ENCODE assay signal across 26 mouse cellular contexts in genomic region chr3:97789317-97789716, GRCm38 (mm10).
A peak's percentile ranks its signal among the peaks of the same experiment; 100 is the strongest.
DNase-seq lines count a peak whose midpoint lies in the region; ATAC-seq and TF ChIP-seq lines count a peak whose summit lies in the region.
"Had no signal": no experiment of that assay in that cellular context is flagged by ENCODE, and none has a peak within 500 bp of the region (broad histone marks: within the 10 kb centered on the region; RNA-seq: fewer than 3 reads in every experiment).

No protein-coding gene starts in this region.

- no peak for ATAC-seq in liver, postnatal 0 days
- no peak for ATAC-seq in liver, embryonic 12.5 days
- ATAC-seq in stomach, postnatal 0 days (ENCODE audit: low FRiP score, low TSS enrichment) = no peak
- ATAC-seq: forebrain, embryonic 15.5 days had no signal

- no peak overlapping the region for H3K27ac ChIP-seq in liver, postnatal 0 days (ENCODE audit: low read depth)
- H3K27ac ChIP-seq in liver, embryonic 12.5 days = no peak overlapping the region
- no peak overlapping the region for H3K27ac ChIP-seq in stomach, postnatal 0 days (replicated peaks)
- H3K27ac ChIP-seq: embryonic facial prominence, embryonic 10.5 days; forebrain, embryonic 15.5 days; heart, embryonic 10.5 days; limb, embryonic 15.5 days; neural tube, embryonic 12.5 days had no signal

- intact Hi-C loops in heart, postnatal 14 days (cut with DNase I) = no loop called here

- H3K4me3 ChIP-seq in liver, postnatal 0 days (ENCODE audit: low read depth, low read length) = no peak overlapping the region
- no peak overlapping the region for H3K4me3 ChIP-seq in liver, embryonic 12.5 days
- H3K4me3 ChIP-seq in stomach, postnatal 0 days (ENCODE audit: low read depth, low read length) = no peak overlapping the region
- H3K4me3 ChIP-seq: embryonic facial prominence, embryonic 10.5 days; forebrain, embryonic 15.5 days; heart, embryonic 10.5 days; limb, embryonic 15.5 days; neural tube, embryonic 12.5 days had no signal

- peak; percentile 28 for DNase-seq in heart, adult 11 months
- DNase-seq in heart, postnatal 14 days = no peak
- no peak for DNase-seq in liver, postnatal 0 days
- peak; percentile 46 for DNase-seq in MEL-GATA-1-ER (ENCODE audit: extremely low read depth, low read depth)
- DNase-seq in stomach, postnatal 0 days (ENCODE audit: low spot score) = no peak
- no peak for DNase-seq in frontal cortex, postnatal 14 days (ENCODE audit: low spot score in 2 of 2)
- DNase-seq in thymus, postnatal 36 days = no peak
- DNase-seq: adrenal gland, postnatal 14 days; cerebellum, adult 8-10 months; cerebellum, postnatal 36 days; gastrocnemius, postnatal 36 days; kidney, adult 18-20 months; kidney, postnatal 10 days; left cerebral cortex, postnatal 4 days; lung, adult 18-20 months; lung, postnatal 14 days; midbrain, embryonic 14.5 days; right cerebral cortex, postnatal 14 days; spleen, adult 18-20 months; thymus, postnatal 25 days had no signal

- H3K27me3 ChIP-seq in liver, postnatal 0 days (ENCODE audit: insufficient read depth, low read length) = no peaks in the 10 kb centered on the region
- H3K27me3 ChIP-seq in liver, embryonic 12.5 days (replicated peaks) = no peaks in the 10 kb centered on the region
- no peaks in the 10 kb centered on the region for H3K27me3 ChIP-seq in stomach, postnatal 0 days (ENCODE audit: control insufficient read depth, insufficient read depth, low read length)
- H3K27me3 ChIP-seq: forebrain, embryonic 15.5 days; limb, embryonic 15.5 days; neural tube, embryonic 12.5 days had no signal

- H3K9ac ChIP-seq in liver, postnatal 0 days (replicated peaks) = no peak overlapping the region
- H3K9ac ChIP-seq in liver, embryonic 12.5 days = no peak overlapping the region
- H3K9ac ChIP-seq in stomach, postnatal 0 days (ENCODE audit: low read length) = no peak overlapping the region
- H3K9ac ChIP-seq: forebrain, embryonic 15.5 days; limb, embryonic 15.5 days; neural tube, embryonic 12.5 days had no signal

- H3K9me3 ChIP-seq in liver, postnatal 0 days (ENCODE audit: low read length) = no peaks in the 10 kb centered on the region
- H3K9me3 ChIP-seq in liver, embryonic 12.5 days (replicated peaks) = 0 out of 2 replicates have a peak, but pooled peaks cover 4% of the 10 kb centered on the region
- no peaks in the 10 kb centered on the region for H3K9me3 ChIP-seq in stomach, postnatal 0 days (ENCODE audit: control insufficient read depth, low read length)
- H3K9me3 ChIP-seq: forebrain, embryonic 15.5 days; heart, embryonic 10.5 days; limb, embryonic 15.5 days had no signal

- peaks cover 4% of the 10 kb centered on the region; the same call in 1 of the 2 replicates for H3K36me3 ChIP-seq in liver, postnatal 0 days (replicated peaks; ENCODE audit: insufficient read depth, low read length)
- H3K36me3 ChIP-seq in liver, embryonic 12.5 days = peaks cover 6% of the 10 kb centered on the region; the same call in 1 of the 2 replicates
- no peaks in the 10 kb centered on the region for H3K36me3 ChIP-seq in stomach, postnatal 0 days (ENCODE audit: control insufficient read depth, insufficient read depth, low read length)
- H3K36me3 ChIP-seq: embryonic facial prominence, embryonic 10.5 days; limb, embryonic 15.5 days; neural tube, embryonic 12.5 days had no signal

- H3K4me2 ChIP-seq in liver, postnatal 0 days (ENCODE audit: low read depth, low read length) = no peak overlapping the region
- no peak overlapping the region for H3K4me2 ChIP-seq in liver, embryonic 12.5 days
- H3K4me2 ChIP-seq in stomach, postnatal 0 days (replicated peaks; ENCODE audit: low read depth) = no peak overlapping the region
- H3K4me2 ChIP-seq: forebrain, embryonic 15.5 days; limb, embryonic 15.5 days; neural tube, embryonic 12.5 days had no signal

- TF ChIP-seq CTCF in liver, postnatal 0 days (IDR thresholded peaks at IDR 0.05; ENCODE audit: low read depth) = peak; percentile 18; the same call in 1 of the 2 replicates
- TF ChIP-seq CTCF in stomach, postnatal 0 days (IDR thresholded peaks at IDR 0.05; ENCODE audit: low read depth) = peak; percentile 43

- no peak for TF ChIP-seq EP300 in liver, postnatal 0 days (IDR thresholded peaks at IDR 0.05; ENCODE audit: low read depth)
- TF ChIP-seq EP300 in stomach, postnatal 0 days (optimal IDR thresholded peaks at IDR 0.05) = no peak

- H3K4me1 ChIP-seq in liver, postnatal 0 days (ENCODE audit: insufficient read depth) = no peaks in the 10 kb centered on the region
- no peaks in the 10 kb centered on the region for H3K4me1 ChIP-seq in liver, embryonic 12.5 days
- H3K4me1 ChIP-seq in stomach, postnatal 0 days (replicated peaks; ENCODE audit: control insufficient read depth, insufficient read depth) = no peaks in the 10 kb centered on the region
- H3K4me1 ChIP-seq: embryonic facial prominence, embryonic 10.5 days; forebrain, embryonic 15.5 days; limb, embryonic 15.5 days; neural tube, embryonic 12.5 days had no signal

Comparison
In these comparisons a context has a peak if more than half of its experiments do, and no peak if none do; other contexts are left out.
1. DNase-seq: peak in heart, adult 11 months (single experiment) and MEL-GATA-1-ER (single experiment); none in heart, postnatal 14 days (0 of 2), liver, postnatal 0 days (single experiment), stomach, postnatal 0 days (single experiment), frontal cortex, postnatal 14 days (0 of 2) and thymus, postnatal 36 days (0 of 2).